Comparison of ENCODE assay signal across 9 mouse cellular contexts in genomic region chr5:20568421-20568820, GRCm38 (mm10).
DNase-seq lines count a peak whose midpoint lies in the region.
"Had no signal": no experiment of that assay in that cellular context is flagged by ENCODE, and none has a peak within 500 bp of the region (broad histone marks: within the 10 kb centered on the region; RNA-seq: fewer than 3 reads in every experiment).

No protein-coding gene starts in this region.

- DNase-seq in R1 (ENCODE audit: low read depth, low spot score): peak; percentile 12
- DNase-seq in brain, adult 2 months (ENCODE audit: low read depth, low spot score): peak; percentile 94
- DNase-seq in layer of hippocampus, adult 9-10 months (ENCODE audit: low spot score): peak; percentile 44
- peak; percentile 83 to 87 for DNase-seq in left cerebral cortex, postnatal 36 days (ENCODE audit: low spot score in 2 of 2)
- no peak for DNase-seq in adrenal gland, postnatal 14 days
- no peak for DNase-seq in heart, adult 9 months (ENCODE audit: low spot score in 2 of 2)
- DNase-seq in ovary, postnatal 36 days (ENCODE audit: low spot score): no peak
- DNase-seq: cerebellum, postnatal 36 days; kidney, adult 9 months had no signal

- intact Hi-C loops in left cerebral cortex, postnatal 36 days (cut with DNase I): no loop called here

Comparison
In these comparisons a context has a peak if more than half of its experiments do, and no peak if none do; other contexts are left out.
1. DNase-seq: peak in R1 (single experiment), brain, adult 2 months (single experiment), layer of hippocampus, adult 9-10 months (single experiment) and left cerebral cortex, postnatal 36 days (2 of 2); none in adrenal gland, postnatal 14 days (single experiment), heart, adult 9 months (0 of 2) and ovary, postnatal 36 days (single experiment).